Mouse (Mus musculus): ENCODE results near the gene Nbr1. TPM values are rescaled to one million over a fixed set of nuclear protein-coding genes. Genes with fewer than 3 reads are reported as not detected.

The Nbr1 gene
- polyA plus RNA-seq (2012; rRNA removed; ENCODE audit: low replicate concordance) = 98.5 and 134 TPM in 2 replicates

GRCm38 (mm10) chr11:101551751-101552475, at the start of gene Nbr1, which contains the start of gene Brca1:
TSS of gene Nbr1 (plus strand) at chr11:101552149.
TSS of gene Brca1 (minus strand) at chr11:101551955.

DNA sequence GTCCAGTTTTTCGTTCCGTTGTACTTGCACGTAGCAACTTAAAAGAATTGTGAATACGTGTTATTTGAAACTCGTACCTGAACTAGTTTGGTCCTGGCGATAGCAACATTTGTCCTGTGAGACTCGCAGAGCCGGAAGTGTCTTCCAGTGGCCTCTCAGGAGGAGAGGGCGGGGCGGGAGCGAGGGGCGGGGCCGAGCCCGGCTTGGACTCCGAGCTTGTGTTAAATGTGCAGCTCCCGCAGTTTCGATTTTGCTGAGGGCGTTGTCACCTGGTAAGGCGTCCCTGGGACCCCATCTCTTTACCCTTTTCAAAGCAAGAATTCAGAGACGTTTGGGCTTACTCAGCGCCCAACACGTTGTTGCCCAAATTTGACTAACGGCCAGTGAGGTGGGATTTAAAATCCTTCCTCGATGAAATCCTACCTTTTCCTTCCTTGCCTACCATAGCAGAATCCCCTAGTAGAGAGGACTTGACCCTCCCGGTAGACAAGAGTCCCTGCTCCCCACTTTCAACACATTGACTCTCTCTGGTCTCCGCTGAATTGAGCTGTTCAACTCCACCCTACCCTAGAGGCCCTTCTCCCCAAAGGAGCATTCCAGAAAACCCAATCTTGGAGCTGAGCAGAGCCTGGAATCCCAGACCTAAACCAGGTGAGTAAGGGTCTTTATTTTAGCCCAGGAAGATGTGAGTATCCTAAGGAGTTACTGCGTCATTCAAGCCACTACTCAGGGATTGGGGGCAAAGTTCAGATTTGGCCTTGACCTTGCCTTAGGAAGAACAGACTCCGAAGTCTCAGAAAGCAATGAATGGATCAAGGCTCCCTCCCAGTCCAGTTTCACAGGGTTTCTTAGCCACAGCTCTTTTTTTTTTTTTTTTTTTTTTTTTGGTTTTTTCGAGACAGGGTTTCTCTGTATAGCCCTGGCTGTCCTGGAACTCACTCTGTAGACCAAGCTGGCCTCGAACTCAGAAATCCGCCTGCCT, 30.4 kb downstream of the Nbr1 start, which contains the start of gene Tmem106a:
TSS of gene Tmem106a (plus strand) at position 189 of the 982 bp plus-strand sequence.

DNA sequence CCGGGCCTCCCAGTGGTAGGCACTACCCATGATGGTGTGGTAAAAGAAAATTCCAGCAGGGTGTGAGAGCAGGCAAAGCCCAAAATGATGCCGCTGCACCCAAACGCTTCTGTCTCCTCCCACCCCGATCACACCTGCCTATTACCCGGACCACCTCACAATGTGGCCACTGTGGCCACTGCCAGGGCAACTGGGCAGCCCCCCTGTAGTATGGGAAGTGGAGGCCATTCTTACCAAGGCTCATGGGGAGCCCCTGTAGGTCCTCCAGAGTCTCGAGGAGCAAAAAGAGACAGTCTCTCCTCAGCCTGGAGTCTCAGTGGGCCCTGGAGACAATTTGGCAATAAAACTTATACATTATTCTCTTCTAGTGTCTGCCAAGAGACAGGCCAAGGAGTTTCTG, 47.2 kb downstream of the Nbr1 start, which contains the start of gene Gm11634:
TSS of gene Gm11634 (minus strand) at position 101 of the 400 bp plus-strand sequence.

GRCm38 (mm10) chr11:101626995-101627856, 75.3 kb downstream of the Nbr1 start, which contains the start of gene Rdm1:
TSS of gene Rdm1 (plus strand) at chr11:101627195.

Other genes with a start within 250 kb of the Nbr1 start
- gene Becn1, start 249.9 kb upstream of the Nbr1 start, polyA plus RNA-seq (2012; rRNA removed; ENCODE audit: low replicate concordance) = 53.9 and 131 TPM in 2 replicates
- gene Psme3, start 235.9 kb upstream of the Nbr1 start, polyA plus RNA-seq (2012; rRNA removed; ENCODE audit: low replicate concordance) = 44.3 and 89.4 TPM in 2 replicates
- gene Aoc2, start 227.1 kb upstream of the Nbr1 start, polyA plus RNA-seq (2012; rRNA removed; ENCODE audit: low replicate concordance) = 6.3 and 7.4 TPM in 2 replicates
- gene Aoc3, start 221.5 kb upstream of the Nbr1 start, polyA plus RNA-seq (2012; rRNA removed; ENCODE audit: low replicate concordance) = 268 and 327 TPM in 2 replicates
- gene G6pc, start 184.6 kb upstream of the Nbr1 start, polyA plus RNA-seq (2012; rRNA removed; ENCODE audit: low replicate concordance) = 0.06 and 0.60 TPM in 2 replicates
- 22.4 and 22.6 TPM in 2 replicates for gene Aarsd1, start 134.5 kb upstream of the Nbr1 start, polyA plus RNA-seq (2012; rRNA removed; ENCODE audit: low replicate concordance)
- 0.46 TPM in 1 of 2 replicates, not detected in the other for gene Gm27029, start 127.4 kb upstream of the Nbr1 start, polyA plus RNA-seq (2012; rRNA removed; ENCODE audit: low replicate concordance)
- 24.9 and 25.1 TPM in 2 replicates for gene Rundc1, start 127.1 kb upstream of the Nbr1 start, polyA plus RNA-seq (2012; rRNA removed; ENCODE audit: low replicate concordance)
- 3.4 and 15.5 TPM in 2 replicates for gene Ptges3l, start 126.8 kb upstream of the Nbr1 start, polyA plus RNA-seq (2012; rRNA removed; ENCODE audit: low replicate concordance)
- 285 and 417 TPM in 2 replicates for gene Rpl27, start 109.9 kb upstream of the Nbr1 start, polyA plus RNA-seq (2012; rRNA removed; ENCODE audit: low replicate concordance)
- 48.5 and 57.7 TPM in 2 replicates for gene Ifi35, start 103.7 kb upstream of the Nbr1 start, polyA plus RNA-seq (2012; rRNA removed; ENCODE audit: low replicate concordance)
- 9.3 and 10.1 TPM in 2 replicates for gene Rnd2, start 87.2 kb upstream of the Nbr1 start, polyA plus RNA-seq (2012; rRNA removed; ENCODE audit: low replicate concordance)
- 137 and 204 TPM in 2 replicates for gene Vat1, start 85.9 kb upstream of the Nbr1 start, polyA plus RNA-seq (2012; rRNA removed; ENCODE audit: low replicate concordance)
- gene Brca1, start 194 bp upstream of the Nbr1 start, polyA plus RNA-seq (2012; rRNA removed; ENCODE audit: low replicate concordance) = 0.37 and 0.60 TPM in 2 replicates
- 72.0 and 133 TPM in 2 replicates for gene Tmem106a, start 30.1 kb downstream of the Nbr1 start, polyA plus RNA-seq (2012; rRNA removed; ENCODE audit: low replicate concordance)
- gene Gm11634, start 47.1 kb downstream of the Nbr1 start, polyA plus RNA-seq (2012; rRNA removed; ENCODE audit: low replicate concordance) = not detected in 2 replicates
- gene Rdm1, start 75.0 kb downstream of the Nbr1 start, polyA plus RNA-seq (2012; rRNA removed; ENCODE audit: low replicate concordance) = 21.4 and 37.1 TPM in 2 replicates
- gene Arl4d, start 113.4 kb downstream of the Nbr1 start, polyA plus RNA-seq (2012; rRNA removed; ENCODE audit: low replicate concordance) = 7.7 and 8.1 TPM in 2 replicates
- gene Dhx8, start 180.8 kb downstream of the Nbr1 start, polyA plus RNA-seq (2012; rRNA removed; ENCODE audit: low replicate concordance) = 10.8 and 14.0 TPM in 2 replicates
- gene Etv4, start 233.2 kb downstream of the Nbr1 start, polyA plus RNA-seq (2012; rRNA removed; ENCODE audit: low replicate concordance) = 6.8 and 8.5 TPM in 2 replicates

Data from mammary gland, adult 2 months (tissue).